Mouse (Mus musculus): Measurements from ENCODE around the gene Ms4a12. TPM values are rescaled to one million over a fixed set of nuclear protein-coding genes. Genes with fewer than 3 reads are reported as not detected.

Gene Ms4a12
- not detected in 2 replicates for polyA plus RNA-seq (2012; rRNA removed)

DNA sequence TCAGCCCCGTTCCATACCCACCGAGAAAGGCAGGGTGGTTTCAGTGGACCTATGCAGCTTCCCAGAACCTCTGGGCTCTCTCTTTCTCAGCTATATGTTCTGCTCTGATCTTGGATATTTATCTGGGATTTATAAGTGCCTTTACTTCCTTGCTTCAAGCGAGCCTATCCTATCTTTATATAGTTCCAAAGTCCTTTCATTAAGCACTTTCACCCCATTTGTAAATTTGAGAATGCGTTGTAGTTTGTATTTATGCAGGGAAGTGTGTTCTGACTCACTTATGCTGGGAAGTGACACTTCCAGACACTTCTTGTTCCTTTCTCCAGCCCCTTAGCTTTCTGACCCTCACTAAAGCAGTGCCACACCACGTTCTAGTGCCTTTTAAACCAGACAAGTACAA is at the start of gene Ms4a12:
Ms4a12 (minus strand) TSS at position 101 of the 400 bp plus-strand sequence.
- Histone ChIP-seq H3K27me3 (ENCODE audit: control insufficient read depth, insufficient read depth, low read length) (no peaks in the 10 kb centered on the region; the same call in 1 of the 2 replicates), H3K4me3 (ENCODE audit: extremely low read depth, insufficient read depth, insufficient read length) (no peak within 1 kb of the TSS), H3K36me3 (ENCODE audit: control insufficient read depth, insufficient read depth, low read length) (no peaks in the 10 kb centered on the region), H3K27ac (ENCODE audit: insufficient read depth, low read length) (no peak within 1 kb of the TSS), H3K4me1 (ENCODE audit: control insufficient read depth, insufficient read depth, insufficient read length) (no peaks in the 10 kb centered on the region; the same call in 1 of the 2 replicates)
- TF ChIP-seq CTCF (IDR thresholded peaks at IDR 0.05; ENCODE audit: extremely low read depth, insufficient read depth, insufficient read length, insufficient replicate concordance) (no peak), POLR2A (IDR thresholded peaks at IDR 0.05; ENCODE audit: low read depth, low read length) (no peak)
- no peak for DNase-seq (ENCODE audit: low read depth in 1 of 2, low spot score in 2 of 2)
- 80% methylated on average over 5 of the region's 5 CpGs for WGBS

DNA sequence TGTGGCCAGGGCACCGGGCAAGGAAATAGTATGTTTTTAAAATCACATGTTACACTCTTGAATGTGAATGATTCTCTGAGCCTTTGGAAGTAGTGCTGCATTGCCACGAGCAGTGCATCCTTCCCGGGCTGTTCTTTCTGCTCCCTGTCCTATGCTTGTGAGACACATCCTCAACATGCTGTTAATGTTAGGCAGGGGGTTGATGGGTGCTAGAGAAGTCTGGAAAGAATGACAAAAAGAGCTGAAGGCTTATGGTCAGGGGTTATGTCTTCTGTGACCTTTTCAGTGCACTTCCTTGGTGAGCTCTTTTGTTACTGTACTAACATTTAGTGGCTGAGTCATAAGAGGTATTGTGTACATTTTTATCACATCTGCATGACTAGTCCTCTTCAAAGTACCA is 48.0 kb upstream of the Ms4a12 start:
- H3K4me3 ChIP-seq (ENCODE audit: extremely low read depth, insufficient read depth, insufficient read length) = no peak overlapping the region
- H3K27ac ChIP-seq (ENCODE audit: insufficient read depth, low read length) = no peak overlapping the region
- 85% methylated on average over 3 of the region's 3 CpGs for WGBS
- H3K36me3 ChIP-seq (ENCODE audit: control insufficient read depth, insufficient read depth, low read length) = no peaks in the 10 kb centered on the region
- TF ChIP-seq POLR2A (IDR thresholded peaks at IDR 0.05; ENCODE audit: low read depth, low read length) (no peak), CTCF (IDR thresholded peaks at IDR 0.05; ENCODE audit: extremely low read depth, insufficient read depth, insufficient read length, insufficient replicate concordance) (no peak)
- no peaks in the 10 kb centered on the region for H3K4me1 ChIP-seq (ENCODE audit: control insufficient read depth, insufficient read depth, insufficient read length)
- no peaks in the 10 kb centered on the region for H3K27me3 ChIP-seq (ENCODE audit: control insufficient read depth, insufficient read depth, low read length)
- no peak for DNase-seq (ENCODE audit: low read depth in 1 of 2, low spot score in 2 of 2)

DNA sequence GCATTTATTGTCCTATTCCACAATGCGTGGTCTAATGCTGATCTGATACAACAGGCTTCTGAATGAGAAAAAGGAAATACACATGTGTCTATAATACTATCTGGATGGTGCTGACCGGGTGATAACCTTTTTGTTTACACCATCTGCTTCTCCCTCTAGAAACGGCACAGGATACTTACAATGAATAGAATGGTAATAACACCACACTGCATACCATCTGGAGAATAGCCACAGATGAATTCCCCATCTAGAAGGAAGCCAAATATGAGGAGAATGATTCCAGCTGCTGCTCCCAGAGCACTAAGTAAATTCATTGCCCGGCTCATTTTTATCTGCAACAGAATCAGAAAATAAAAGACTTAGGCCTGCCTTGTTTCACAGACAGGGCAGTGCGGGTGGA is 44.2 kb upstream of the Ms4a12 start:
- no peak for DNase-seq (ENCODE audit: low read depth in 1 of 2, low spot score in 2 of 2)
- H3K4me1 ChIP-seq (ENCODE audit: control insufficient read depth, insufficient read depth, insufficient read length) = no peaks in the 10 kb centered on the region
- H3K36me3 ChIP-seq (ENCODE audit: control insufficient read depth, insufficient read depth, low read length) = no peaks in the 10 kb centered on the region
- no peaks in the 10 kb centered on the region for H3K27me3 ChIP-seq (ENCODE audit: control insufficient read depth, insufficient read depth, low read length)
- 85% methylated on average over 5 of the region's 5 CpGs for WGBS
- TF ChIP-seq POLR2A (IDR thresholded peaks at IDR 0.05; ENCODE audit: low read depth, low read length) (no peak), CTCF (IDR thresholded peaks at IDR 0.05; ENCODE audit: extremely low read depth, insufficient read depth, insufficient read length, insufficient replicate concordance) (no peak)
- no peak overlapping the region for H3K27ac ChIP-seq (ENCODE audit: insufficient read depth, low read length)
- H3K4me3 ChIP-seq (ENCODE audit: extremely low read depth, insufficient read depth, insufficient read length) = no peak overlapping the region

DNA sequence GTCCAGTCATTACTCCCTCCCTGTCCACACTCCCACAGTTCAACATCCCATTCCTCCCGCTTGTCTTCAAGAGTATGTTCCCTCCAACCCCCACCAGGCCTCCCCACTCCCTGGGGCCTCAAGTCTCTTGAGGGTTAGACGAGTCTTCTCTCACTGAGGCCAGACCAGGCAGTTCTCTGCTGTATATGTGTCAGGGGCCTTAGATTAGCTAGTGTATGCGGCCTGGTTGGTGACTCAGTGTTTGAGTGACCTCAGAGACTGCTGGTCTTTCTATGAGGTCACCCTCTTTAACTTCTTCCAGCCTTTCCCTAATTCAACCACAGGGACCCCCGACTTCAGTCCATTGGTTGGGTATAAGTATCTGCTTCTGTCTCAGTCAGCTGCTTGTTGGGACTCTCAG is 34.7 kb upstream of the Ms4a12 start:
- no peak for TF ChIP-seq POLR2A (IDR thresholded peaks at IDR 0.05; ENCODE audit: low read depth, low read length)
- TF ChIP-seq CTCF (IDR thresholded peaks at IDR 0.05; ENCODE audit: extremely low read depth, insufficient read depth, insufficient read length, insufficient replicate concordance) = no peak
- peak overlapping the region; percentile 94 for H3K27ac ChIP-seq (ENCODE audit: insufficient read depth, low read length)
- 41% methylated on average over 4 of the region's 4 CpGs for WGBS

DNA sequence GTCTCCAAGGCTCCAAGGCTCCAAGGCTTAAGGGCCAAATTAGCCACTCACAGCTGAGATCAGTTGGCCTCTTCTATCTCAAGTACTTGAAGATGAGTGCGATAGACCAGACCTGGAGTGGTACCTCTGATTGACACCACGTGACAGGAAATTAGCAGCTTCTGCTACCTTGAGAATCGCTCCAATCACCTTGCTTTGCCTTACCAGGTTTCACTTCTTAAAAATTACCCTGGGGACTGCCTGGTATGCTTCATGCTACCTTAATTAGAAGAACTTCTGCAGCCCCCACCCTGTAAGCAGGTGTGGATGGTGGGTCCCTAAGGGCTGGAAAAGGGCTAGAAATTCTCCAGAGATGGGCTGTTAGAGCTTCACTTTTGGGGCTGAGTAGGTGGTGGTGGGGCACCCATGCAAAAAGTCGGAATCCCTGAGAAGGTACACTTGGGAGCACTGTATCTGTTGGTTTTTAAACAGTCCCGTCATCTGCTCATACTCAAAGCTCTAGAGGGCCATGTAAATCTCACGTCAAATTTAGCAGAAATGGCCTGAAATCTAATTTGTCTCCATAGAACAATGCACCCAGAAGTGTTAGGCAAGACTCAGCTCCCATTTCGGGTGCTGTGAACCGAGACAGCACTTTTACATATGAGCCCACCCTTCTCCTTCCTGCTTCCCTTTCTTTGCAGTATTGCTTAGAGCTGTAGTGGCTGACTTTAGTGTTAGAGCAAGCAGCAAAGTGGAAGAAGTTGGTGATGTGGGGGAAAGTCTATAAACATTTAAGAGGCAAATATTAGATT is 34.0 kb upstream of the Ms4a12 start, which contains the start of gene Ms4a1:
Ms4a1 (minus strand) TSS at position 190 of the 794 bp plus-strand sequence.
- Histone ChIP-seq H3K4me3 (ENCODE audit: extremely low read depth, insufficient read depth, insufficient read length) (peak within 1 kb of the TSS; percentile 71), H3K36me3 (ENCODE audit: control insufficient read depth, insufficient read depth, low read length) (peaks cover 2% of the 10 kb centered on the region; the same call in 1 of the 2 replicates), H3K27me3 (ENCODE audit: control insufficient read depth, insufficient read depth, low read length) (no peaks in the 10 kb centered on the region), H3K27ac (ENCODE audit: insufficient read depth, low read length) (peak within 1 kb of the TSS; percentile 94), H3K4me1 (ENCODE audit: control insufficient read depth, insufficient read depth, insufficient read length) (peaks cover 14% of the 10 kb centered on the region; the same call in 1 of the 2 replicates)
- WGBS = 32% methylated on average over 8 of the region's 8 CpGs
- TF ChIP-seq CTCF (IDR thresholded peaks at IDR 0.05; ENCODE audit: extremely low read depth, insufficient read depth, insufficient read length, insufficient replicate concordance) = no peak
- TF ChIP-seq POLR2A (IDR thresholded peaks at IDR 0.05; ENCODE audit: low read depth, low read length) = peak; percentile 77; the same call in 1 of the 2 replicates
- peak; percentile 68 to 85 for DNase-seq (ENCODE audit: low read depth in 1 of 2, low spot score in 2 of 2)

More for the DNA sequence above, 34.7 kb upstream of the Ms4a12 start:
- Histone ChIP-seq H3K36me3 (ENCODE audit: control insufficient read depth, insufficient read depth, low read length) (peaks cover 2% of the 10 kb centered on the region; the same call in 1 of the 2 replicates), H3K4me1 (ENCODE audit: control insufficient read depth, insufficient read depth, insufficient read length) (peaks cover 14% of the 10 kb centered on the region; the same call in 1 of the 2 replicates), H3K4me3 (ENCODE audit: extremely low read depth, insufficient read depth, insufficient read length) (no peak overlapping the region), H3K27me3 (ENCODE audit: control insufficient read depth, insufficient read depth, low read length) (no peaks in the 10 kb centered on the region)
- no peak for DNase-seq (ENCODE audit: low read depth in 1 of 2, low spot score in 2 of 2)

DNA sequence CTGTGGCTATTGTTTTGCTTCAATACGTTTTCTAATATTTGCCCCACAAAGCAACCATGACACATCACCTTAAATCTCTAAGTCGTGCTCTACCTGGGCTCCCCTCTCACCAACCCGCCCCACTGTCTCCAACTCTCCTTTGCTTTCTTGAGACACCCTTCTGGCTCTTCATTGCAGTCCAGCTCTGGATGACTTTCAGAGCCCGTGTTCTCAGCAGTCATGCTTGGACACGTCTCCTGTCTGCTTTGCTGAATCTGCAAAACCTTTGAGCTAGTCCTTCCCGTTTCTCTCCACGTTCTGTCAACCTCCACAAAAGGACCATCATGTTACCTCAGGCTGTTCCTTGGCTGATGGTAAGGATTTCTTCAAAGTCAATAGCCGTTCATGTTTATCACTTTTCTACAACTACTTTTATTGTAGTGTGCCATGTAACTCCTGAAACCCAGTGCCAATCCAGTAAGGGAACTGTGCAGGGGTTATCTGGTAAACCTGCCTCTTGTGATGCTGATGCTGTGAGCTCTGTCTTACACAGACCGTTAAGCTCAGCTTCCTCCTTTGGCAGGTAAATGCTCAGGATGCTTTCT is 32.4 kb upstream of the Ms4a12 start:
- peaks cover 3% of the 10 kb centered on the region; the same call in 1 of the 2 replicates for H3K36me3 ChIP-seq (ENCODE audit: control insufficient read depth, insufficient read depth, low read length)
- peak overlapping the region; percentile 71 for H3K4me3 ChIP-seq (ENCODE audit: extremely low read depth, insufficient read depth, insufficient read length)
- 55% methylated on average over 9 of the region's 9 CpGs for WGBS
- H3K27ac ChIP-seq (ENCODE audit: insufficient read depth, low read length) = peak overlapping the region; percentile 94
- no peak for DNase-seq (ENCODE audit: low read depth in 1 of 2, low spot score in 2 of 2)
- no peaks in the 10 kb centered on the region for H3K27me3 ChIP-seq (ENCODE audit: control insufficient read depth, insufficient read depth, low read length)
- H3K4me1 ChIP-seq (ENCODE audit: control insufficient read depth, insufficient read depth, insufficient read length) = peaks cover 16% of the 10 kb centered on the region; the same call in 1 of the 2 replicates
- TF ChIP-seq POLR2A (IDR thresholded peaks at IDR 0.05; ENCODE audit: low read depth, low read length) (no peak), CTCF (IDR thresholded peaks at IDR 0.05; ENCODE audit: extremely low read depth, insufficient read depth, insufficient read length, insufficient replicate concordance) (no peak)
